Mouse (Mus musculus) embryonic facial prominence, embryonic 10.5 days (tissue): ENCODE data around the gene Gemin5. TPM values are rescaled to one million over a fixed set of nuclear protein-coding genes. Genes with fewer than 3 reads are reported as not detected.

Experiments used
- DNase-seq: peaks from one replicate; pipeline ENCODE4 v3.0.0-alpha.2; 2017; ENCODE audit warnings: low spot score
- H3K27ac ChIP-seq: fragments of 300-500 bp; sonication (generic); replicated peaks from 2 replicates; pipeline ENCODE4 v1.5.1; 2016; ENCODE audit warnings: mild to moderate bottlenecking
- H3K27me3 ChIP-seq: fragments of 300-500 bp; sonication (generic); replicated peaks from 2 replicates; pipeline ENCODE4 v1.6.1; 2016; ENCODE audit warnings: low read depth, mild to moderate bottlenecking; ENCODE audit not compliant: poor library complexity, severe bottlenecking
- H3K36me3 ChIP-seq: fragments of 300-500 bp; sonication (generic); replicated peaks from 2 replicates; pipeline ENCODE4 v1.6.1; 2016; ENCODE audit warnings: mild to moderate bottlenecking, moderate library complexity
- H3K4me1 ChIP-seq: fragments of 300-500 bp; sonication (generic); 2 replicates; pipeline ENCODE4 v1.6.1; 2016
- H3K4me3 ChIP-seq: fragments of 300-500 bp; sonication (generic); 2 replicates; pipeline ENCODE4 v1.5.1; 2016; ENCODE audit warnings: mild to moderate bottlenecking, moderate library complexity
- H3K9me3 ChIP-seq: fragments of 300-500 bp; sonication (generic); 2 replicates; pipeline ENCODE4 v1.6.1; 2016; ENCODE audit warnings: mild to moderate bottlenecking
- whole genome bisulfite sequencing: fragments of 180-500 bp; shearing (Covaris S2); methylation state at CpG from one replicate; pipeline ENCODE4 v1.1.7; 2016; 5-methylcytosine and 5-hydroxymethylcytosine counted together
- polyA plus RNA-seq: library from polyadenylated mRNA; unstranded; fragments of >200 nt; fragmentation: Nextera tagmentation; extraction: Ambion mirVana; gene quantifications from 2 replicates; pipeline ENCODE4 v1.2.1, GENCODE M21; 2016

Gemin5 gene
- polyA plus RNA-seq, 1 experiment from 2014 or later: 39.6 TPM

- 0 out of 2 replicates have a peak, but pooled peaks cover 3% of the 10 kb centered on the region for H3K9me3 ChIP-seq
- no peak overlapping the region for H3K4me3 ChIP-seq
- DNase-seq: no peak
- no peaks in the 10 kb centered on the region for H3K27me3 ChIP-seq
- 87% methylated on average over 6 of the region's 6 CpGs for WGBS
- no peaks in the 10 kb centered on the region for H3K4me1 ChIP-seq
- H3K36me3 ChIP-seq: no peaks in the 10 kb centered on the region
- no peak overlapping the region for H3K27ac ChIP-seq
Observed at GRCm38 (mm10) chr11:58081716-58082115, 86.6 kb downstream of the Gemin5 start.

- 0 out of 2 replicates have a peak, but pooled peaks cover 3% of the 10 kb centered on the region for H3K9me3 ChIP-seq
- H3K27ac ChIP-seq: no peak overlapping the region
- no peak overlapping the region for H3K4me3 ChIP-seq
- no peak for DNase-seq
- H3K36me3 ChIP-seq: no peaks in the 10 kb centered on the region
- 78% methylated on average over 4 of the region's 4 CpGs for WGBS
- no peaks in the 10 kb centered on the region for H3K27me3 ChIP-seq
- H3K4me1 ChIP-seq: no peaks in the 10 kb centered on the region
Observed at GRCm38 (mm10) chr11:58077270-58077669, 91.1 kb downstream of the Gemin5 start.

DNA sequence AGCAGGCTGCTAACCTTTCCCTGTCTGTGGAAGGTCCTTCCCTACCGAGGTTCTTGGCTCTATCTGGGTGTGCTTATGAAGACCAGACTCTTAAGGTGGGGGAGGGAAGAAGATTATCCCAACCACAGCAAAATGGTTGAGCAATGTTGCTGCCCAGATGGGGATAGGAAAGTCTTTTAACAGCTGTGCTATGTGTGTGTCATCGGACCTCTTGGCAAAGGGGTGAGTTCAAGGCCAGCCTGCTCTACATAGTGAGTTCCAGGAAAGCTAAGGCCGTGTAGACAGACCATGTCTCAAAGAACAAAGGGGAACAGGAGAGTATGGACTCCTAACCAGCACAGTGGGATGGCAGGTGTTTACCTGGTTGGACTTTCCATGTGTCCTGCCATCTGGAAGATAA, 95.4 kb downstream of the Gemin5 start:
- H3K4me1 ChIP-seq: no peaks in the 10 kb centered on the region
- WGBS: 76% methylated on average over 3 of the region's 3 CpGs
- no peak overlapping the region for H3K27ac ChIP-seq
- DNase-seq: no peak
- H3K36me3 ChIP-seq: no peaks in the 10 kb centered on the region
- H3K27me3 ChIP-seq: no peaks in the 10 kb centered on the region
- H3K4me3 ChIP-seq: no peak overlapping the region
- no peaks in the 10 kb centered on the region for H3K9me3 ChIP-seq

Other genes starting within 250 kb of the Gemin5 start
- 17.2 and 18.6 TPM in 2 replicates for gene Larp1, start 159.5 kb downstream of the Gemin5 start, polyA plus RNA-seq
- not detected in 2 replicates for gene Gm12248, start 75.4 kb downstream of the Gemin5 start, polyA plus RNA-seq
- 105 and 107 TPM in 2 replicates for gene Cnot8, start 64.4 kb downstream of the Gemin5 start, polyA plus RNA-seq
- 143 and 146 TPM in 2 replicates for gene Mrpl22, start 3.1 kb upstream of the Gemin5 start, polyA plus RNA-seq
- gene Igtp, start 31.0 kb upstream of the Gemin5 start, polyA plus RNA-seq: 2.1 and 2.8 TPM in 2 replicates
- 0.54 and 0.58 TPM in 2 replicates for gene Irgm2, start 31.1 kb upstream of the Gemin5 start, polyA plus RNA-seq
- 0.06 TPM in 1 of 2 replicates, not detected in the other for gene 4930438A08Rik, start 106.3 kb upstream of the Gemin5 start, polyA plus RNA-seq
- gene Zfp692, start 138.5 kb upstream of the Gemin5 start, polyA plus RNA-seq: 27.7 and 29.7 TPM in 2 replicates
- 24.7 and 27.1 TPM in 2 replicates for gene Zfp672, start 161.8 kb upstream of the Gemin5 start, polyA plus RNA-seq
- 40.7 and 44.3 TPM in 2 replicates for gene Sh3bp5l, start 162.2 kb upstream of the Gemin5 start, polyA plus RNA-seq
- gene Lypd8, start 210.5 kb upstream of the Gemin5 start, polyA plus RNA-seq: not detected in 2 replicates